ENCODE assay signal across 8 mouse cellular contexts in the genomic region with DNA sequence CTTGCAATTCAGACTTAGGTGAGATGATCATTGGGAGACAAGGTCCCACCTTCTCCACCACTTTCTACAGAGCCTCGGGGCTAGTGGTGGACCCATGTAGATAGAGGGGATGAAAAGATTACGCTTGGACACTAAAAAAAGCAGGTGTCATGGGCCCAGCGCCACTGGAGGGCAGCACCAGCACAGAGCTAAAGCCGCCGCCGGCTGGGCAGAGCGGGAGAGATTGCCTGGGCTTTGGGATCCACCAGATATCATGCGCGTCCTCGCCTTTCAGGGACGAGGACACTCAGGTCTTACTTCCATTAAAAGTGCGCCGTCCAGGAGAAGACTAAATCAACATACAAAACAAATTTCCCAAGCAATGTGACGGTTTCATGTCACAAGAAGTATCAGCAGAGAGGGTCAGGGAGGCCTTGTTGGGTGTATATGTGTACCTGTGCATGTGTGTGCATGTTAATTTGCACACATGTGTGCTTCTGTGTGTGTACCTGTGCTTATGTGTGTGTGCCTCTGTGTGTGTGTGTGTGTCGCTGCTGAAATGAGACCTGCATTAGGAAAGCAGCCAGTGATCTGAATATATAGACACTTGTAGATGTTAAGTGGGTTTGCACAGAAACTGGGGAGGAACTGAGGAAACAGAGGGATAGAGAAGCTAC. TPM values are rescaled to one million over a fixed set of nuclear protein-coding genes. Genes with fewer than 3 reads are reported as not detected.
DNase-seq lines count a peak whose midpoint lies in the region; ATAC-seq lines count a peak whose summit lies in the region.

No protein-coding gene starts in this region.

- H3K9me3 ChIP-seq in forebrain, embryonic 14.5 days (replicated peaks; ENCODE audit: control insufficient read depth, low read length): no peaks in the 10 kb centered on the region
- H3K9me3 ChIP-seq in lung, embryonic 16.5 days (ENCODE audit: control insufficient read depth, low read length): no peaks in the 10 kb centered on the region

- peak overlapping the region; percentile 41 for H3K4me2 ChIP-seq in forebrain, embryonic 14.5 days (ENCODE audit: low read length)
- H3K4me2 ChIP-seq in lung, embryonic 16.5 days (ENCODE audit: low read depth, low read length): peak overlapping the region; percentile 25

- H3K9ac ChIP-seq in forebrain, embryonic 14.5 days (ENCODE audit: low read length): 0 out of 2 replicates have a peak overlapping the region, but pooled peaks have one; percentile 13
- H3K9ac ChIP-seq in lung, embryonic 16.5 days (ENCODE audit: low read length): no peak overlapping the region

- peak; percentile 44 for DNase-seq in c-Kit-positive CD71-negative TER-119-negative erythroid progenitor cells, embryonic 14.5 days (ENCODE audit: low read depth)
- DNase-seq in forebrain, embryonic 14.5 days (ENCODE audit: low spot score): peak; percentile 79
- peak; percentile 80 to 82 for DNase-seq in heart, postnatal 14 days
- peak; percentile 55 to 81 for DNase-seq in layer of hippocampus, adult 8-10 months (ENCODE audit: low spot score in 2 of 2)
- peak; percentile 52 for DNase-seq in ovary, postnatal 10 days (ENCODE audit: low spot score)
- DNase-seq in thymus, postnatal 25 days: peak; percentile 68

- 4% methylated on average over 15 of the region's 15 CpGs for WGBS in forebrain, embryonic 14.5 days
- WGBS in lung, embryonic 16.5 days: 6% methylated on average over 15 of the region's 15 CpGs

- H3K4me1 ChIP-seq in forebrain, embryonic 14.5 days (ENCODE audit: control insufficient read depth, insufficient read depth, low read length): no peaks in the 10 kb centered on the region
- no peaks in the 10 kb centered on the region; the same call in 1 of the 2 replicates for H3K4me1 ChIP-seq in lung, embryonic 16.5 days (replicated peaks; ENCODE audit: control insufficient read depth, insufficient read depth, low read length)

- ATAC-seq in CD4-positive, CD25-positive, alpha-beta regulatory T cell, adult 4 months: peak; percentile 48
- peak; percentile 71 for ATAC-seq in forebrain, embryonic 14.5 days
- ATAC-seq in lung, embryonic 16.5 days (ENCODE audit: low read depth): 0 out of 2 replicates have a peak, but pooled peaks have one; percentile 44

- H3K36me3 ChIP-seq in forebrain, embryonic 14.5 days (ENCODE audit: control insufficient read depth, insufficient read depth, low read length): no peaks in the 10 kb centered on the region
- no peaks in the 10 kb centered on the region for H3K36me3 ChIP-seq in lung, embryonic 16.5 days (ENCODE audit: control insufficient read depth, insufficient read depth, low read length)

- H3K27me3 ChIP-seq in forebrain, embryonic 14.5 days (replicated peaks; ENCODE audit: control insufficient read depth, insufficient read depth, low read length): peaks cover 18% of the 10 kb centered on the region
- peaks cover 28% of the 10 kb centered on the region for H3K27me3 ChIP-seq in lung, embryonic 16.5 days (ENCODE audit: control insufficient read depth, insufficient read depth, low read depth, low read length)

- H3K27ac ChIP-seq in forebrain, embryonic 14.5 days (ENCODE audit: low read depth, low read length): no peak overlapping the region
- H3K27ac ChIP-seq in lung, embryonic 16.5 days (ENCODE audit: low read length): no peak overlapping the region

- no peak overlapping the region for H3K4me3 ChIP-seq in forebrain, embryonic 14.5 days (ENCODE audit: low read depth, low read length)
- no peak overlapping the region for H3K4me3 ChIP-seq in lung, embryonic 16.5 days (ENCODE audit: low read length)

- intact Hi-C loops in heart, postnatal 14 days (cut with DNase I): loop anchor here (1.0 to 10.0 kb wide), 3 partner anchors 122 to 325 kb away; no protein-coding TSS in a partner anchor

RNA-seq across cellular contexts. Expression of a gene that starts 25.4 kb away (rescaled TPM):
- polyA plus RNA-seq in CD4-positive, CD25-positive, alpha-beta regulatory T cell, adult 4 months (2017; shearing (Covaris generic)): 10 to 100 TPM; 50.3 to 73.8 TPM
- 8.7 and 11.3 TPM in 2 replicates for polyA plus RNA-seq in forebrain, embryonic 14.5 days (2014; fragmentation: Nextera tagmentation; extraction: Ambion mirVana)
- total RNA-seq in heart, postnatal 14 days (2021): 1 to 10 TPM; 5.5 to 5.6 TPM
- total RNA-seq in layer of hippocampus, adult 8-10 months (2022): 10 to 100 TPM; 13.2 to 17.1 (median 14.7) TPM
- 18.7 and 19.6 TPM in 2 replicates for polyA plus RNA-seq in lung, embryonic 16.5 days (2015; fragmentation: Nextera tagmentation; extraction: Ambion mirVana)

RNA-seq across cellular contexts. Expression of a gene that starts 51.9 kb away (rescaled TPM):
- 10 to 100 TPM; 10.6 to 13.4 TPM for polyA plus RNA-seq in CD4-positive, CD25-positive, alpha-beta regulatory T cell, adult 4 months (2017; shearing (Covaris generic))
- polyA plus RNA-seq in forebrain, embryonic 14.5 days (2014; fragmentation: Nextera tagmentation; extraction: Ambion mirVana): 16.1 and 24.6 TPM in 2 replicates
- 10 to 100 TPM; 20.9 to 26.6 TPM for total RNA-seq in heart, postnatal 14 days (2021)
- 100 to 1,000 TPM; 105 to 117 (median 110) TPM for total RNA-seq in layer of hippocampus, adult 8-10 months (2022)
- 28.8 and 29.8 TPM in 2 replicates for polyA plus RNA-seq in lung, embryonic 16.5 days (2015; fragmentation: Nextera tagmentation; extraction: Ambion mirVana)
